Mouse (Mus musculus) heart, embryonic 11.5 days (tissue): ENCODE data around the gene Fn1. TPM values are rescaled to one million over a fixed set of nuclear protein-coding genes. Genes with fewer than 3 reads are reported as not detected.
A peak's percentile ranks its signal among the peaks of the same experiment; 100 is the strongest.

Experiments used
- ATAC-seq: fragments of 200-750 bp; cut with Nextera tagmentation; replicated peaks from 2 replicates; pipeline ENCODE4 v1.8.0; 2017; ENCODE audit warnings: moderate library complexity; ENCODE audit not compliant: insufficient number of reproducible peaks, low FRiP score, low TSS enrichment
- H3K27ac ChIP-seq: fragments of 300-500 bp; sonication (generic); 2 replicates; pipeline ENCODE4 v1.5.1; 2014; ENCODE audit warnings: mild to moderate bottlenecking, low read depth, low read length
- H3K27me3 ChIP-seq: fragments of 300-500 bp; sonication (generic); 2 replicates; pipeline ENCODE4 v1.6.1; 2014; ENCODE audit warnings: mild to moderate bottlenecking, low read length, mixed read lengths; ENCODE audit not compliant: control insufficient read depth, insufficient read depth
- H3K36me3 ChIP-seq: fragments of 300-500 bp; sonication (generic); 2 replicates; pipeline ENCODE4 v1.6.1; 2014; ENCODE audit warnings: mild to moderate bottlenecking, low read length, moderate library complexity, mixed read lengths; ENCODE audit not compliant: control insufficient read depth, insufficient read depth
- H3K4me1 ChIP-seq: fragments of 300-500 bp; sonication (generic); 2 replicates; pipeline ENCODE4 v1.6.1; 2014; ENCODE audit warnings: low read length; ENCODE audit not compliant: control insufficient read depth, insufficient read depth
- H3K4me2 ChIP-seq: fragments of 300-500 bp; sonication (generic); 2 replicates; pipeline ENCODE4 v1.6.1; 2014; ENCODE audit warnings: mild to moderate bottlenecking, moderate library complexity
- H3K4me3 ChIP-seq: fragments of 300-500 bp; sonication (generic); 2 replicates; pipeline ENCODE4 v1.5.1; 2014; ENCODE audit warnings: low read depth, low read length
- H3K9ac ChIP-seq: fragments of 300-500 bp; sonication (generic); 2 replicates; pipeline ENCODE4 v1.6.1; 2014; ENCODE audit warnings: mild to moderate bottlenecking, low read depth, low read length, moderate library complexity
- H3K9me3 ChIP-seq: fragments of 300-500 bp; sonication (generic); replicated peaks from 2 replicates; pipeline ENCODE4 v1.6.1; 2016; ENCODE audit warnings: low read length; ENCODE audit not compliant: control insufficient read depth
- WGBS: fragments of 180-500 bp; shearing (Covaris S2); extraction: QIAGEN DNeasy Blood & Tissue Kit; methylation state at CpG from one replicate; pipeline ENCODE4 v1.1.7; 2014; ENCODE audit not compliant: insufficient replicate concordance; 5-methylcytosine and 5-hydroxymethylcytosine counted together
- polyA plus RNA-seq: library from polyadenylated mRNA; unstranded; fragments of >200 nt; fragmentation: Nextera tagmentation; extraction: Ambion mirVana; gene quantifications from 2 replicates; pipeline ENCODE4 v1.2.1, GENCODE M21; 2014

Gene Fn1
- polyA plus RNA-seq, 1 experiment from 2014 or later, result 332 TPM

GRCm38 (mm10) chr1:71631811-71632210, 21.2 kb downstream of the Fn1 start:
- no peaks in the 10 kb centered on the region for H3K9me3 ChIP-seq
- H3K27ac ChIP-seq, result no peak overlapping the region
- no peaks in the 10 kb centered on the region for H3K4me1 ChIP-seq
- no peak for ATAC-seq
- H3K4me2 ChIP-seq, result no peak overlapping the region
- peaks cover 57% of the 10 kb centered on the region for H3K36me3 ChIP-seq
- no peak overlapping the region for H3K9ac ChIP-seq
- no peak overlapping the region for H3K4me3 ChIP-seq
- WGBS, result 84% methylated on average over 6 of the region's 6 CpGs
- no peaks in the 10 kb centered on the region for H3K27me3 ChIP-seq

DNA sequence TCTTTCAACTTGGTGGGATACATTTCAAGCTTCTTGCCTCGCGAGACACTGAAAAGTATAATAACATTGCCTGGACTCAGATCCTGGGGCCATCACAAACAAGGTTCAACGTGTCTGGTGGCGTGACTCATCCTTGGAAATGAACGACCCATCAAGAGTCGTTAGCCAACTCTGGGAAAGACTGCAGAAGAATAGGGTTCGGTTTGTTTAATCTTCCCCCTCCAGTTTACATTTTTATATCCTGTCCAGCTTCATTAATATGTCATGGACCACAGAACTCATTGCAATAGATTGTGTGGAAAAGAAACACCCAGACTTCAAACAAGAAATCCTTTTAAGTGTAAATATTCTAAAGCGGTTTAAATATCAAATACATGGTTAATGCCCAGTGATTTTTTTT, 22.8 kb downstream of the Fn1 start:
- Histone ChIP-seq H3K4me1 (no peaks in the 10 kb centered on the region), H3K27me3 (no peaks in the 10 kb centered on the region), H3K36me3 (peaks cover 53% of the 10 kb centered on the region), H3K9me3 (no peaks in the 10 kb centered on the region), H3K4me2 (no peak overlapping the region), H3K27ac (no peak overlapping the region), H3K9ac (no peak overlapping the region), H3K4me3 (no peak overlapping the region)
- WGBS, result 84% methylated on average over 8 of the region's 8 CpGs
- ATAC-seq, result no peak

GRCm38 (mm10) chr1:71623625-71624024, 29.4 kb downstream of the Fn1 start:
- Histone ChIP-seq H3K4me3 (no peak overlapping the region), H3K4me1 (no peaks in the 10 kb centered on the region), H3K36me3 (peaks cover 52% of the 10 kb centered on the region), H3K4me2 (no peak overlapping the region), H3K27me3 (no peaks in the 10 kb centered on the region), H3K9me3 (no peaks in the 10 kb centered on the region), H3K9ac (no peak overlapping the region), H3K27ac (no peak overlapping the region)
- no peak for ATAC-seq
- 82% methylated on average over 6 of the region's 6 CpGs for WGBS

DNA sequence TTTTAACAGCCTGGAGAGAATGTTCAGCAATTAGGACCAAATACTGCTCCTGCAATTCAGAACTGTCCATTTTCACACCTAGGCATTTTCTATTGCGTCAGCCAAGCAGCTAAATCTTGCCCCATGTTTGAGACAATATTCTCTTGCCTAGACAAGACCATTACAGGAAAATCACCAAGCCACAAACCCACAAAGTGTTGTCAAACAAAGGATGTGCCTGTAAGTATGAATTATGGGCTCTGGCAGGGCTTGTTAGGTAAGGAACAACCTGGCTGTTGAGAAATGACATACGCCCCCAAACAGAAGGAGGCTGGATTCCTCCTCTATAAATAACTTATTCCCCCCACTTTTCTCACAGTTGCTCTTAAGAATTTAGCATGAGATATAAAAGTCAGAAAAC, 31.5 kb downstream of the Fn1 start:
- Histone ChIP-seq H3K4me3 (no peak overlapping the region), H3K9me3 (no peaks in the 10 kb centered on the region), H3K4me1 (no peaks in the 10 kb centered on the region), H3K36me3 (peaks cover 51% of the 10 kb centered on the region), H3K4me2 (no peak overlapping the region), H3K27me3 (no peaks in the 10 kb centered on the region), H3K9ac (no peak overlapping the region), H3K27ac (no peak overlapping the region)
- WGBS, result 91% methylated on average over 2 of the region's 2 CpGs
- ATAC-seq, result no peak

DNA sequence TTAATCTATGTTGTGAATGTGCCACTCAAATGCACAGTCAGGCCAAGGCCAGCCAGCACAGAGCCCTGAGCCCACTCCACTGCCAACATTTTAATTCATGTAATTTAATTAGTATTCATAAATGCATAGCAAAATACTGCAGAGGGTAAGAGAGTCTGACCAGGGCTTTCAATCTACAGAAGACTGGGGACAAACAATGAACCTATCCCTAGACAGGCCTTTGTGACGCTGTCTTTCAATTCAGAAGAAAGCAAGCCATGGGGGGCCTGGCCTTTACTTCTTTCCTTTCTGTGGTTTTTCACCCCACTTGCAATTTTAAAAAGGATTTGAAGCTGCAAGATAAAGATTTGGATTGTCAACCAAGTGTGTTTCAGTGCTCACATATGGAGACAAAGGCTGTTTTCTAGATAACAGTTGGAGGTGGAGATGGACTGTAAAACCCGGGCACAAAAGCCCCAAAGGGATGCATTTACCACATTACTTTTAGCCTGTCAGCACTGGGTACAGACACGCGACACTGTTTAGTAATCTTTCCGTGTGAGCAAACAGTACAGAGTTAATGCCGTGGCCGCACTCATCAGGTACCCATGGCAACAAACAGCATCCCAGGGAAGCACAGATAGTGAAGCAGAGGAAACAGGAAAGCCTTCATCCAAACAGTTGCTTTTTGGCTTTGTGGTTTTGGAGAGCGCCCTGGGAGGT, 38.3 kb downstream of the Fn1 start:
- Histone ChIP-seq H3K27me3 (no peaks in the 10 kb centered on the region), H3K27ac (no peak overlapping the region), H3K4me1 (no peaks in the 10 kb centered on the region), H3K36me3 (peaks cover 65% of the 10 kb centered on the region), H3K4me2 (no peak overlapping the region), H3K9ac (no peak overlapping the region), H3K9me3 (no peaks in the 10 kb centered on the region), H3K4me3 (no peak overlapping the region)
- ATAC-seq, result no peak
- 74% methylated on average over 8 of the region's 8 CpGs for WGBS

GRCm38 (mm10) chr1:71612256-71612655, 40.7 kb downstream of the Fn1 start:
- Histone ChIP-seq H3K4me2 (no peak overlapping the region), H3K9me3 (no peaks in the 10 kb centered on the region), H3K27ac (no peak overlapping the region), H3K4me1 (no peaks in the 10 kb centered on the region), H3K27me3 (no peaks in the 10 kb centered on the region), H3K36me3 (peaks cover 56% of the 10 kb centered on the region), H3K4me3 (no peak overlapping the region), H3K9ac (no peak overlapping the region)
- ATAC-seq, result no peak
- 91% methylated on average over 21 of the region's 21 CpGs for WGBS

GRCm38 (mm10) chr1:71609916-71610315, 43.1 kb downstream of the Fn1 start:
- no peaks in the 10 kb centered on the region for H3K4me1 ChIP-seq
- H3K9ac ChIP-seq, result no peak overlapping the region
- no peaks in the 10 kb centered on the region for H3K27me3 ChIP-seq
- peaks cover 66% of the 10 kb centered on the region for H3K36me3 ChIP-seq
- H3K27ac ChIP-seq, result no peak overlapping the region
- ATAC-seq, result peak; percentile 39; the same call in 1 of the 2 replicates
- no peaks in the 10 kb centered on the region for H3K9me3 ChIP-seq
- no peak overlapping the region for H3K4me3 ChIP-seq
- WGBS, result 74% methylated on average over 5 of the region's 5 CpGs
- no peak overlapping the region for H3K4me2 ChIP-seq

- no peak for ATAC-seq
- H3K27me3 ChIP-seq, result no peaks in the 10 kb centered on the region
- no peaks in the 10 kb centered on the region for H3K4me1 ChIP-seq
- 93% methylated on average over 37 of the region's 37 CpGs for WGBS
- peaks cover 68% of the 10 kb centered on the region for H3K36me3 ChIP-seq
- H3K4me2 ChIP-seq, result no peak overlapping the region
- no peaks in the 10 kb centered on the region for H3K9me3 ChIP-seq
- H3K4me3 ChIP-seq, result no peak overlapping the region
- no peak overlapping the region for H3K9ac ChIP-seq
- H3K27ac ChIP-seq, result no peak overlapping the region
Observed at GRCm38 (mm10) chr1:71609057-71609775, 43.8 kb downstream of the Fn1 start.
